Mouse (Mus musculus) bone marrow, adult 2 months (tissue): ENCODE results near the gene Glis3.

ENCODE experiments used
- CTCF ChIP-seq: fragments of 200-500 bp; IDR thresholded peaks from 2 replicates; pipeline ENCODE4 v1.5.1; 2011; ENCODE audit warnings: low read length, control low read depth; ENCODE audit not compliant: control insufficient read depth, insufficient read depth
- POLR2A ChIP-seq: fragments of 200-500 bp; IDR thresholded peaks from 2 replicates; pipeline ENCODE4 v1.6.1; 2011; ENCODE audit warnings: low read depth, mild to moderate bottlenecking, control low read depth, low read length, borderline replicate concordance; ENCODE audit not compliant: control insufficient read depth

GRCm38 (mm10) chr19:28266850-28267249 is 413.0 kb downstream of the Glis3 start:
- TF ChIP-seq CTCF (no peak), POLR2A (no peak)
